Mouse (Mus musculus) MEL (cell line): Measurements from ENCODE around the gene Tyw1.

Experiments used
- CHD1 ChIP-seq: IDR thresholded peaks from 2 replicates; pipeline ENCODE4 v1.6.1; 2012; ENCODE audit warnings: low read depth, mild to moderate bottlenecking, inconsistent platforms, low read length, improper control_type of control experiment
- CTCF ChIP-seq, 3 experiments: IDR thresholded peaks in 2 of 3; conservative IDR thresholded peaks in 1 of 3; 2 replicates each; pipeline ENCODE4 v1.5.1; 2011 to 2012; ENCODE audit warnings: low read length in 3 of 3, low read depth in 2 of 3, mild to moderate bottlenecking in 2 of 3, improper control_type of control experiment in 1 of 3, inconsistent platforms in 1 of 3, mixed read lengths in 1 of 3, moderate library complexity in 1 of 3; ENCODE audit not compliant: control insufficient read depth in 1 of 3, insufficient read depth in 1 of 3, poor library complexity in 1 of 3, severe bottlenecking in 1 of 3
- E2F4 ChIP-seq: IDR thresholded peaks from 2 replicates; pipeline ENCODE4 v1.6.1; 2011; ENCODE audit warnings: low read depth, low read length, improper control_type of control experiment, borderline replicate concordance
- GABPA ChIP-seq: IDR thresholded peaks from 2 replicates; pipeline ENCODE4 v1.6.1; 2012; ENCODE audit warnings: low read depth, mild to moderate bottlenecking, inconsistent platforms, low read length, improper control_type of control experiment, moderate library complexity
- HCFC1 ChIP-seq: IDR thresholded peaks from 2 replicates; pipeline ENCODE4 v1.6.1; 2012; ENCODE audit warnings: low read depth, mild to moderate bottlenecking, inconsistent platforms, low read length, improper control_type of control experiment, moderate library complexity
- MAZ ChIP-seq: IDR thresholded peaks from 2 replicates; pipeline ENCODE4 v1.6.1; 2012; ENCODE audit warnings: low read depth, mild to moderate bottlenecking, inconsistent platforms, low read length, improper control_type of control experiment
- MXI1 ChIP-seq: IDR thresholded peaks from 2 replicates; pipeline ENCODE4 v1.6.1; 2011; ENCODE audit warnings: mild to moderate bottlenecking, low read depth, low read length, improper control_type of control experiment
- POLR2A ChIP-seq, 2 experiments: IDR thresholded peaks; 2 replicates each; pipeline ENCODE4 v1.6.1; 2011 to 2012; ENCODE audit warnings: low read length in 2 of 2, mild to moderate bottlenecking in 2 of 2, control low read depth in 1 of 2, improper control_type of control experiment in 1 of 2, low read depth in 1 of 2, moderate library complexity in 1 of 2; ENCODE audit not compliant: control insufficient read depth in 1 of 2, insufficient read depth in 1 of 2, poor library complexity in 1 of 2
- POLR2AphosphoS2 ChIP-seq: IDR thresholded peaks from 2 replicates; pipeline ENCODE4 v1.6.1; 2011; ENCODE audit warnings: low read length, improper control_type of control experiment
- TAL1 ChIP-seq: IDR thresholded peaks from 2 replicates; pipeline ENCODE4 v1.6.1; 2012; ENCODE audit warnings: mild to moderate bottlenecking, inconsistent platforms, low read length, moderate library complexity, mixed read lengths

DNA sequence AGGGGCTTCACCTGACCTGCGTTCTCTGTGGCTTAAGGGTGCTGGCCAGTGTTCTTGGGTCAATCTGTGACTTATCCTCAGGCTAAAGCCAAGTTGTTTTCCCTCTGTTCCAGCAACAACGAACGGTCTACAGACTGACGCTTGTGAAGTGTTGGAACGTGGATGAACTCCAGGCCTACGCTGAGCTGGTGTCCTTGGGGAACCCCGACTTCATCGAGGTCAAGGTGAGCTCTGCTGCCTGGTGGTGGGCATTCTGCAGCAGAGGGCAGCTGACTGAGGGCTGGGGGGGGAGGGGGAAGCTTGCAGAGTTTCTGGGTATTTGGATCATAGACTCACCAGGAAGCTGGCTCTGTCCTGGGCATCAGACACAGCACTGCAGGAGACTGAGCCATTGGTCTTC lies 70.1 kb downstream of the Tyw1 start:
- TF ChIP-seq MXI1, result no peak
- TF ChIP-seq E2F4, result no peak
- TF ChIP-seq TAL1, result no peak
- TF ChIP-seq CTCF (IDR thresholded peaks at IDR 0.05 in 2 of 3, conservative IDR thresholded peaks at IDR 0.05 in 1 of 3; ENCODE audit: control insufficient read depth in 1 of 3, insufficient read depth in 1 of 3, low read depth in 2 of 3, low read length in 3 of 3, poor library complexity in 1 of 3, severe bottlenecking in 1 of 3), result no peak
- no peak for TF ChIP-seq GABPA
- no peak for TF ChIP-seq HCFC1
- no peak for TF ChIP-seq POLR2A (IDR thresholded peaks at IDR 0.05; ENCODE audit: control insufficient read depth in 1 of 2, insufficient read depth in 1 of 2, low read depth in 1 of 2, low read length in 2 of 2, poor library complexity in 1 of 2)
- TF ChIP-seq MAZ, result no peak
- TF ChIP-seq CHD1, result no peak
- TF ChIP-seq POLR2AphosphoS2, result no peak
